Mouse (Mus musculus): ENCODE measurements around the gene Mtif3. TPM values are rescaled to one million over a fixed set of nuclear protein-coding genes. Genes with fewer than 3 reads are reported as not detected.
A peak's percentile ranks its signal among the peaks of the same experiment; 100 is the strongest.
"Not testable (repeated sequence)": the region's sequence is repeated elsewhere in the genome, so short reads cannot be mapped to it uniquely, and the experiment has no call there.

The Mtif3 gene
- polyA plus RNA-seq, 1 experiment from 2014 or later = 26.8 TPM

DNA sequence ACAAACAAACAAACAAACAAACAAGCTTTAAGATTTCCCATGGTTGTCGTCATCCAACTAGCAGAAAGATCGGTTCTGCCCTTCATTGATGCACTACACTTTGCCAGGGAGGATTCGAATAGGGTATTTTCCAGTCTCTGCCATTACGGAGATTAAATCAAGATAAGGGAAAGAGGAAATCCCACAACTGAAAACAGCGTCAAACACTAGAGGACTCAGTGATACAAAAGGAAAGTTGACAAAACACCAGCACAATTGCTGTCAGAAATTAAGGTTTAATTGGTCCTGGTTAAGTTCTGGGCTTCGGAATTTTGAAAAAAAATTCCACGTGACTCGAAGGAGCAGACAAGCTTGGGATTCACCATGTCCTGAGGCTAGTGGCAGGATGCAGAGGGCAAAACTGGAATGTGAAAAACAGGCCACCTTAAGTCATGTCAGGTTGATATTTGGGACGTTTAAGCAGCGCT is 15.5 kb downstream of the Mtif3 start:
- Histone ChIP-seq H3K4me1 (peaks cover 10% of the 10 kb centered on the region), H3K4me3 (peak overlapping the region; percentile 67), H3K9me3 (0 out of 2 replicates have a peak, but pooled peaks cover 3% of the 10 kb centered on the region), H3K36me3 (peaks cover 24% of the 10 kb centered on the region), H3K4me2 (replicated peaks) (peak overlapping the region; percentile 97), H3K9ac (peak overlapping the region; percentile 88), H3K27me3 (replicated peaks) (no peaks in the 10 kb centered on the region), H3K27ac (no peak overlapping the region)
- 0 out of 2 replicates have a peak, but pooled peaks have one; percentile 1 for ATAC-seq (ENCODE audit: low FRiP score, low read depth)
- WGBS = 35% methylated on average over 10 of the region's 10 CpGs

DNA sequence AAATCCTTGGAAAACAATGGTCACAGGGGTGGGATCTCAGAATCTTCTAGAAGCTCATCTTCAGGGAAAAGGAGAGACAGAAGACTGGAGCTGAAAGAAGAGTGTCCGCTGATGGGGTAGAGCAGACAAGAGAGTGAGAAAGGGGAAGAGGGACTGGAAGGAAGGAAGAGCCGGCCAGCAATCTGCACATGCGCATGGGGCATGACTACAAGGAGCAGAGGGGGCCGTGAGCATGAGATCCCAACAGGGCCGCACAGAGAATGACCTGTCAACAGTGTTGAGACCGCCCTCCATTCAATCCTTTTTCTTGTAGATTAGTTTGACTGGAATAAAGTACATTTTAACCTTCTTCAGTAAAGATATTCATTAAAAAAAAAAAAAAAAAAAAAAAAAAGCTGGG is 16.1 kb downstream of the Mtif3 start:
- ATAC-seq (ENCODE audit: low FRiP score, low read depth) = no peak
- H3K4me2 ChIP-seq (replicated peaks) = no peak overlapping the region

DNA sequence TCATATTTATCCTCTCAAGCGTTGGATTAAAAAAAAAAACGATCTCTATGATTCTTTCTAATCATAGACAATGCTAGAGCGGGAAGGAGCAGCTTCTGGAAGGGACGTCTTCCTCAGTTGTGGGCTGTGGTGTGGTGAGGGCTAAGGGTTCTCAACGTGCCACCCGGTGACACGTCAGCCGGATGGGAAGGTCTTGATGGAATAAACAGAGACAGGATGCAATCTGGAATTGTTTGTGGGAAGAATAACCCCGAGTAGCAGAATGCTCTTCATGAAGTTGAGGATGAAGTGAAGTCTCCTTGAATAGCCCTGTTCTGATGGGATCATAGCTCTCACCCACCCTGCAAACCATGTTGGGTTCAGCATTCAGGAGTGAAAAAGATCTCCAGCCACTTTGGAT is 16.9 kb downstream of the Mtif3 start:
- WGBS = 91% methylated on average over 9 of the region's 9 CpGs
- no peak overlapping the region for H3K9ac ChIP-seq
- no peak for ATAC-seq (ENCODE audit: low FRiP score, low read depth)
- H3K27me3 ChIP-seq (replicated peaks) = no peaks in the 10 kb centered on the region
- H3K9me3 ChIP-seq = 0 out of 2 replicates have a peak, but pooled peaks cover 3% of the 10 kb centered on the region
- no peak overlapping the region for H3K27ac ChIP-seq
- no peak overlapping the region for H3K4me3 ChIP-seq
- H3K4me1 ChIP-seq = peaks cover 10% of the 10 kb centered on the region
- H3K36me3 ChIP-seq = peaks cover 11% of the 10 kb centered on the region
- no peak overlapping the region for H3K4me2 ChIP-seq (replicated peaks)

More for the DNA sequence above, 16.1 kb downstream of the Mtif3 start:
- H3K36me3 ChIP-seq = peaks cover 19% of the 10 kb centered on the region
- peaks cover 10% of the 10 kb centered on the region for H3K4me1 ChIP-seq
- H3K4me3 ChIP-seq = no peak overlapping the region
- 0 out of 2 replicates have a peak, but pooled peaks cover 3% of the 10 kb centered on the region for H3K9me3 ChIP-seq
- no peak overlapping the region for H3K27ac ChIP-seq
- 94% methylated on average over 6 of the region's 6 CpGs for WGBS
- H3K27me3 ChIP-seq (replicated peaks) = no peaks in the 10 kb centered on the region
- no peak overlapping the region for H3K9ac ChIP-seq

DNA sequence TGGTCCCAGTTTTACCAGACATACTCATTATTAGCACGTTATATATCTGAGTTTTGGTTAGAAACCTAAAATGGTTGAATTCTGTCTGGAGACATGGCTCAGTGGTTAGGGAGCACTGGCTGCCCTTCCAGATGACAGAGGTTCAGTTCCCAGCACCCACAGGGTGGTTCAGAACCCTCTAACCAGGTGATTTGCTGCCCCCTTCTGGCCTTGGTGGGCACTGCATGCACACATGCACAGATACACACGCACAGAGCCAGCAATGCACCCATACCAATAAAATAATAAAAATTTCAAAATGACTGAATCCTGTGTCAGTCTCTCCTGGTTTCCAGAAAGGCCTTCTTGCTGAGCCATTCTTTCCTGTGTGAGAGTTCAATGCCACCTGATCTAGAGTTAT is 19.0 kb downstream of the Mtif3 start:
- no peak overlapping the region for H3K4me2 ChIP-seq (replicated peaks)
- no peak for ATAC-seq (ENCODE audit: low FRiP score, low read depth)
- no peak overlapping the region for H3K4me3 ChIP-seq
- H3K9ac ChIP-seq = no peak overlapping the region
- WGBS = 98% methylated on average over 2 of the region's 2 CpGs
- H3K4me1 ChIP-seq = peaks cover 6% of the 10 kb centered on the region
- no peaks in the 10 kb centered on the region for H3K27me3 ChIP-seq (replicated peaks)
- 0 out of 2 replicates have a peak, but pooled peaks cover 3% of the 10 kb centered on the region for H3K9me3 ChIP-seq
- no peak overlapping the region for H3K27ac ChIP-seq
- no peaks in the 10 kb centered on the region for H3K36me3 ChIP-seq

DNA sequence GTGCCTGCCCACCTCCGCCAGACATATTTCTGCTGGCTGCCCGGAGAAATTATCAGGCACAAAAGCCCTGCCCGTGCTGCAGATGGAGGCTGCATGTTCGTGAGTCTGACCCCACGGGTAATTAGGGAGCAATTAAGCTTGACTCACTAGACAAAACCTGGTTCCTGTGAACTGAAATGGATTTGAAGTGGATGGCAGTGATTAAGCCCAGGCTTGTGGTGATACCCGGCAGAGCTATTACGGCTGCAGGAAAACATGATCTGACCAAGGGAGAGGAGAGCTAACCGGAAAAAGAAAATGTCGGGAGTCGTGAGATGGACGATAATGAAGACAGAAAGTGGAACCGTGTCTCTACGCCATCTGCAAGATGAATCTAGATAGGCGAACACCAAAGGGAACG is 20.6 kb downstream of the Mtif3 start:
- WGBS = 72% methylated on average over 15 of the region's 15 CpGs
- no peak overlapping the region for H3K4me3 ChIP-seq
- no peaks in the 10 kb centered on the region for H3K27me3 ChIP-seq (replicated peaks)
- H3K9ac ChIP-seq = no peak overlapping the region
- ATAC-seq (ENCODE audit: low FRiP score, low read depth) = no peak
- H3K36me3 ChIP-seq = no peaks in the 10 kb centered on the region
- no peak overlapping the region for H3K4me2 ChIP-seq (replicated peaks)
- no peaks in the 10 kb centered on the region for H3K4me1 ChIP-seq
- H3K27ac ChIP-seq = no peak overlapping the region
- H3K9me3 ChIP-seq = 0 out of 2 replicates have a peak, but pooled peaks cover 3% of the 10 kb centered on the region

DNA sequence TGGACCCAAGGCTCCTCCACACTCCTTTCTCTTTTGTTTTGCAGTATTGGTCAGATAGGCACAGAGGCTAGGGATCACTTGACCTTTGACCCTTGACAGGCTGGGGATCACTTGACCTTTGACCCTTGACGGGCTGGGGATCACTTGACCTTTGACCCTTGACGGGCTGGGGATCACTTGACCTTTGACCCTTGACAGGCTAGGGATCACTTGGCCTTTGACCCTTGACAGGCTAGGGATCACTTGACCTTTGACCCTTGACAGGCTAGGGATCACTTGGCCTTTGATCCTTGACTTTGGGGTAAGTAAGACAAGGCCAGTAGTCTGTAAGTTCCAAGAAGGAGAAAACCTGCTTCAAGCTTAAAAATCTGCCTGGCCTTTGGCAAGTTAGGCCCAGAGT is 21.7 kb downstream of the Mtif3 start:
- not testable (repeated sequence) for H3K36me3 ChIP-seq; H3K27me3 ChIP-seq (replicated peaks); H3K27ac ChIP-seq; ATAC-seq (ENCODE audit: low FRiP score, low read depth); H3K4me3 ChIP-seq; H3K9ac ChIP-seq; H3K9me3 ChIP-seq; H3K4me1 ChIP-seq; H3K4me2 ChIP-seq (replicated peaks)
- 62% methylated on average over 2 of the region's 2 CpGs for WGBS

GRCm38 (mm10) chr5:146940219-146940618 is 23.4 kb downstream of the Mtif3 start:
- 0 out of 2 replicates have a peak, but pooled peaks cover 3% of the 10 kb centered on the region for H3K9me3 ChIP-seq
- H3K9ac ChIP-seq = no peak overlapping the region
- no peak overlapping the region for H3K27ac ChIP-seq
- no peaks in the 10 kb centered on the region for H3K4me1 ChIP-seq
- no peak overlapping the region for H3K4me3 ChIP-seq
- no peaks in the 10 kb centered on the region for H3K27me3 ChIP-seq (replicated peaks)
- no peak overlapping the region for H3K4me2 ChIP-seq (replicated peaks)
- peak; percentile 51 for ATAC-seq (ENCODE audit: low FRiP score, low read depth)
- 20% methylated on average over 7 of the region's 7 CpGs for WGBS
- H3K36me3 ChIP-seq = no peaks in the 10 kb centered on the region

DNA sequence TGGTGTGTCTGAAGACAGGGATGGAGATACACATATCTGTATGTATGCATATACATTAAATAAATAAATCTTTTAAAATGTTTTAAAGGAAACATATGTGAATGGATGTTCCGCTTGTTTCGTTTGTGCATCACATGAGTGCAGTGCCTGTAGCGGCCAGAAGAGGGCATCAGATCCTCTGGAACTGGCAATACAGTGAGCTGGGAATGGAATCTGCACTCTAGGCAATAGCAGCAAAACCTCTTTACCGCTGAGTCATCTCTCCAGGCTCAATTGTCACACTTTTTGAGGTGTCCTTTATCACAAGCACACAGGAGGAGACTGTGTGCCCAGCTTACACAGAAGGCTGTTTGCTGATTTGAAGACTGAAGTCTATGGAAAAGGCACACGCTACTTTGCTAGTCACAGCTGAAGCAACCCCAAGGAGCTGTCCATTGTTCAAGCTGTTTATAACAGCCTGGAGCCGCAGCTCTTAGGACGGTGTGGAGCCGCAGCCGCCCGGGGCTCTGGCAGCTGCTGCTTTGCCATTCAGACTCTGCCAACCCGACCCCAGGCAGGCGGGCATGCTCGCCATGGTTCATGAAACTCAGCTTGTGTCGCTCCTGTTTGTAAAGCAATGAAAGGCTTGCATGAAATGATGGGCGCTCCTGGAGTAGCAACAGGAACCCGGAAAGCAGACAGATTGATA is 24.3 kb downstream of the Mtif3 start:
- ATAC-seq (ENCODE audit: low FRiP score, low read depth) = peak; percentile 85
- H3K27ac ChIP-seq = no peak overlapping the region
- no peak overlapping the region for H3K4me3 ChIP-seq
- H3K36me3 ChIP-seq = no peaks in the 10 kb centered on the region
- H3K4me2 ChIP-seq (replicated peaks) = no peak overlapping the region
- H3K9me3 ChIP-seq = no peaks in the 10 kb centered on the region
- H3K27me3 ChIP-seq (replicated peaks) = no peaks in the 10 kb centered on the region
- 63% methylated on average over 16 of the region's 16 CpGs for WGBS
- no peak overlapping the region for H3K9ac ChIP-seq
- no peaks in the 10 kb centered on the region for H3K4me1 ChIP-seq

DNA sequence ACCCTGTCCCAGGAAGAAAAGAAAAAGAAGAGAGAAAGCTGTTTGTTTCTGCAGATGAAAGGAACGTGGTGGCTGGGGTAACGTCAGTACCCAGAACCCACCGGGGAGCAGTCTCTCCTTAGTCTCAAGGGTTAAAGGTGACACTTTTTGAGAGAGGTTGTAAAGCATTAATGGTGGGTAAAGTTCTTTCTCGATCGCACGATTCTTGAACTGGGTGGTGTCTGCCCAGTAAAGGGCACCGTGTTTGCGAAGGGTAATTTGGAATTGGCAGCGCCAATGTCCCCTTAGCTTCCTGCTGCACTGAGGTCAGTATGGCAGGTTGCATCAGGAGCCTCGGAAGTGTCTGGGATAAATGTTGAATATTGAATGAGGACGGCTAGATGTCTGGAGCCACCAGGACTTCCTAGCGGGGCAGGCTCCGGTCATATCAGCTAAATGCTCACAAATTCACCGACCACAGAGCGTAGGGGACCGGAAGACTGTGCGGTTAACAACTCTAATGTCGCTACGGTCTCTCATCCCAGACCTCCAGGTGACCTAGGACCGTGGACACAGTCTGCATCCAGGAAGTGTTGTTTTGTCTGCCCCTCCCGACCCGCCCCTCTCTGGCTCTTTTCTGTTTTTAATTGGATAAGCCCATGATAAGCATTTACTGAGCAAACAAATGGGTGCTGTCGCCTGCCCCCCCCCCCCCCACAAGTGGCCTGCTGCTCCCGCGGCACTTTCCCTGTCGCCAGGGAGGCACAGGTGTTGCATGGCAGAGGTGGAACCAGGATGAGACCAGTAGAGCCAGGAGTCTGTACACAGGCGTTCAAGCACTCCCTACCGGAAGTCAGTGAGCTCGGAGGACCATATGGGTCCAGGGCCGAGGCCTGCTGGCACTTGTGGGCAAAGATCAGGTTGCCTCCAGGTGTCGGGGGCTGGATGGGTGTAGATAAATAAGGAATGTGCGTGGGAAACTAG is 25.8 kb downstream of the Mtif3 start:
- H3K36me3 ChIP-seq = no peaks in the 10 kb centered on the region
- no peaks in the 10 kb centered on the region for H3K27me3 ChIP-seq (replicated peaks)
- H3K9ac ChIP-seq = no peak overlapping the region
- 88% methylated on average over 32 of the region's 32 CpGs for WGBS
- no peak overlapping the region for H3K4me3 ChIP-seq
- no peak for ATAC-seq (ENCODE audit: low FRiP score, low read depth)
- no peak overlapping the region for H3K27ac ChIP-seq
- no peak overlapping the region for H3K4me2 ChIP-seq (replicated peaks)
- H3K4me1 ChIP-seq = no peaks in the 10 kb centered on the region
- no peaks in the 10 kb centered on the region for H3K9me3 ChIP-seq

- Histone ChIP-seq H3K9ac (no peak overlapping the region), H3K4me3 (no peak overlapping the region), H3K36me3 (no peaks in the 10 kb centered on the region), H3K27ac (no peak overlapping the region), H3K27me3 (replicated peaks) (no peaks in the 10 kb centered on the region), H3K4me1 (no peaks in the 10 kb centered on the region), H3K9me3 (no peaks in the 10 kb centered on the region), H3K4me2 (replicated peaks) (no peak overlapping the region)
- no peak for ATAC-seq (ENCODE audit: low FRiP score, low read depth)
- 88% methylated on average over 12 of the region's 12 CpGs for WGBS
Observed at GRCm38 (mm10) chr5:146933466-146933865, 30.1 kb downstream of the Mtif3 start.

- H3K9me3 ChIP-seq = no peaks in the 10 kb centered on the region
- H3K4me3 ChIP-seq = no peak overlapping the region
- no peak overlapping the region for H3K9ac ChIP-seq
- H3K4me2 ChIP-seq (replicated peaks) = no peak overlapping the region
- no peak for ATAC-seq (ENCODE audit: low FRiP score, low read depth)
- H3K27ac ChIP-seq = no peak overlapping the region
- H3K36me3 ChIP-seq = no peaks in the 10 kb centered on the region
- 77% methylated on average over 16 of the region's 16 CpGs for WGBS
- H3K27me3 ChIP-seq (replicated peaks) = no peaks in the 10 kb centered on the region
- no peaks in the 10 kb centered on the region for H3K4me1 ChIP-seq
Observed at GRCm38 (mm10) chr5:146931904-146932553, 31.6 kb downstream of the Mtif3 start.

DNA sequence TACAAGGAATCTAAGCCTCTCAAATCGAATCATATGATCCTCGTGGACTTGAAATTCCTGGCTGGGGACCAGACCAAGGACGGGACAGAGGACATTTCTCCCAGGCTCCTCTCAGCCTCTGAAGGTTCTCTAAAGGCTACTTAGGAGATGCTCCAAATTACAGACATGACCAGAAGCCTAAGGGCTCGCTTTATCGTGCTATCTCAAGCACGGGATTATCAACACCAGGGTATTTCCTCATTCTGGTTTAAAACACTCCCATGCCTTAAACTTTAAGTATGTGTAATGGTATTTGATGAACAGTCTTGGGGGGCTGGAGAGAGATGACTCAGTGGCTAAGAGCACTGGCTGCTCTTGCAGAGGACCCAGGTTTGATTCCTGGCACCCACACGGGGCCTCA is 32.2 kb downstream of the Mtif3 start:
- no peak overlapping the region for H3K4me3 ChIP-seq
- H3K36me3 ChIP-seq = no peaks in the 10 kb centered on the region
- no peak overlapping the region for H3K4me2 ChIP-seq (replicated peaks)
- no peaks in the 10 kb centered on the region for H3K4me1 ChIP-seq
- H3K9ac ChIP-seq = no peak overlapping the region
- no peaks in the 10 kb centered on the region for H3K27me3 ChIP-seq (replicated peaks)
- WGBS = 93% methylated on average over 7 of the region's 7 CpGs
- H3K27ac ChIP-seq = no peak overlapping the region
- ATAC-seq (ENCODE audit: low FRiP score, low read depth) = no peak
- no peaks in the 10 kb centered on the region for H3K9me3 ChIP-seq

Measured in neural tube, embryonic 12.5 days (tissue).